Comparison of ENCODE assay signal across 8 mouse cellular contexts in the genomic region with DNA sequence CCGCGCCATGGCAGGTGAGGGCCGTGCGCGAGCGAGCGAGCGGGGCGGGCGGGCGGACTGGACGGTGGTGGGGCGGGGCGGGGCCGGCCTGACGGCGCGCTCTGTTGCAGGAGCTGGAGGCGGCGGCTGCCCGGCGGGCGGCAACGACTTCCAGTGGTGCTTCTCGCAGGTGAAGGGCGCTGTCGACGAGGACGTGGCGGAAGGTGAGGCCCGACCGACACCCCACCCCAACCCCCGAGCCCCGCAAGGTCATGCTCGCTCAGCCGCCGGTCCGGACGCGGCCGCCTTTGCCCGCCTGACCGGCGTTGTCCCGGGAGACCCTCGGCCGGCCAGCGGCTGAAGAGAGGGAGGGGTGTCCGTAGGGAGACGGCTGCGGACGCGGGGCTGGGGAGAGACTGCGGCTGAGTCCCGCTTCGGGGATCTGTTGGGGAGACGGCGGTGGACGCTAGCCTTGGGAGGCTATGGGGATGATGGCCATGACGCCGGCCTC. TPM values are rescaled to one million over a fixed set of nuclear protein-coding genes. Genes with fewer than 3 reads are reported as not detected.
DNase-seq lines count a peak whose midpoint lies in the region; ATAC-seq and TF ChIP-seq lines count a peak whose summit lies in the region.

No protein-coding gene starts in this region.

- H3K27me3 ChIP-seq in kidney, embryonic 16.5 days (ENCODE audit: insufficient read depth, low read length) = no peaks in the 10 kb centered on the region
- H3K27me3 ChIP-seq in embryonic facial prominence, embryonic 15.5 days = no peaks in the 10 kb centered on the region
- no peaks in the 10 kb centered on the region for H3K27me3 ChIP-seq in intestine, embryonic 16.5 days (replicated peaks; ENCODE audit: control insufficient read depth, insufficient read depth, low read length)
- H3K27me3 ChIP-seq in midbrain, embryonic 12.5 days = no peaks in the 10 kb centered on the region

- whole genome bisulfite sequencing in kidney, embryonic 16.5 days = under 1% methylated on average over 39 of the region's 61 CpGs
- under 1% methylated on average over 61 of the region's 61 CpGs for WGBS in embryonic facial prominence, embryonic 15.5 days
- under 1% methylated on average over 47 of the region's 61 CpGs for WGBS in intestine, embryonic 16.5 days
- WGBS in midbrain, embryonic 12.5 days = under 1% methylated on average over 52 of the region's 61 CpGs

- 0 out of 2 replicates have a peak, but pooled peaks cover 3% of the 10 kb centered on the region for H3K36me3 ChIP-seq in kidney, embryonic 16.5 days (ENCODE audit: insufficient read depth, low read length)
- H3K36me3 ChIP-seq in ES-E14 (ENCODE audit: control insufficient read depth, insufficient read depth, low read length, poor library complexity, severe bottlenecking) = peaks cover 8% of the 10 kb centered on the region
- no peaks in the 10 kb centered on the region for H3K36me3 ChIP-seq in embryonic facial prominence, embryonic 15.5 days
- no peaks in the 10 kb centered on the region for H3K36me3 ChIP-seq in intestine, embryonic 16.5 days (ENCODE audit: control insufficient read depth, insufficient read depth, low read length)
- 0 out of 2 replicates have a peak, but pooled peaks cover 15% of the 10 kb centered on the region for H3K36me3 ChIP-seq in midbrain, embryonic 12.5 days

- peak overlapping the region; percentile 93 for H3K4me2 ChIP-seq in kidney, embryonic 16.5 days (replicated peaks; ENCODE audit: low read depth, low read length)
- peak overlapping the region; percentile 80 for H3K4me2 ChIP-seq in embryonic facial prominence, embryonic 15.5 days (replicated peaks)
- H3K4me2 ChIP-seq in intestine, embryonic 16.5 days (ENCODE audit: low read depth, low read length) = peak overlapping the region; percentile 89
- H3K4me2 ChIP-seq in midbrain, embryonic 12.5 days (replicated peaks) = peak overlapping the region; percentile 92

- peak; percentile 86 for ATAC-seq in kidney, embryonic 16.5 days (ENCODE audit: low FRiP score, low TSS enrichment)
- peak; percentile 84 for ATAC-seq in embryonic facial prominence, embryonic 15.5 days (ENCODE audit: insufficient number of reproducible peaks, low FRiP score, low TSS enrichment, low read depth)
- peak; percentile 90 for ATAC-seq in intestine, embryonic 16.5 days
- ATAC-seq in midbrain, embryonic 12.5 days (ENCODE audit: low FRiP score, low read depth) = peak; percentile 86

- in situ Hi-C loops in ES-E14 (cut with MboI; ENCODE audit: low sequenced_read_pairs in 2 of 2, unreplicated experiment in 2 of 2) = loop anchor here in 1 of 2 experiments (25.0 kb wide), 1 partner anchor 1359 kb away; no protein-coding TSS in a partner anchor

- peak overlapping the region; percentile 84 for H3K4me3 ChIP-seq in kidney, embryonic 16.5 days (ENCODE audit: low read length)
- peak overlapping the region; percentile 94 to 99 for H3K4me3 ChIP-seq in ES-E14 (ENCODE audit: insufficient read depth in 1 of 2, low read depth in 1 of 2, low read length in 2 of 2, poor library complexity in 1 of 2, severe bottlenecking in 1 of 2)
- peak overlapping the region; percentile 76 for H3K4me3 ChIP-seq in embryonic facial prominence, embryonic 15.5 days (replicated peaks)
- peak overlapping the region; percentile 98 for H3K4me3 ChIP-seq in intestine, embryonic 16.5 days (ENCODE audit: low read length)
- peak overlapping the region; percentile 77 for H3K4me3 ChIP-seq in midbrain, embryonic 12.5 days

- H3K9ac ChIP-seq in kidney, embryonic 16.5 days (replicated peaks; ENCODE audit: low read length) = peak overlapping the region; percentile 91
- H3K9ac ChIP-seq in ES-E14 (ENCODE audit: insufficient read depth, low read depth, low read length, poor library complexity, severe bottlenecking) = peak overlapping the region; percentile 99
- H3K9ac ChIP-seq in embryonic facial prominence, embryonic 15.5 days = peak overlapping the region; percentile 83
- H3K9ac ChIP-seq in intestine, embryonic 16.5 days (ENCODE audit: low read depth, low read length) = peak overlapping the region; percentile 98
- peak overlapping the region; percentile 95 for H3K9ac ChIP-seq in midbrain, embryonic 12.5 days (replicated peaks)

- peaks cover 27% of the 10 kb centered on the region for H3K4me1 ChIP-seq in kidney, embryonic 16.5 days (ENCODE audit: insufficient read depth, low read length)
- H3K4me1 ChIP-seq in ES-E14 (ENCODE audit: control insufficient read depth in 2 of 2, insufficient read depth in 2 of 2, low read length in 2 of 2, poor library complexity in 1 of 2) = peaks cover 4 to 10% of the 10 kb centered on the region in 2 experiments
- peaks cover 44% of the 10 kb centered on the region for H3K4me1 ChIP-seq in embryonic facial prominence, embryonic 15.5 days
- peaks cover 22% of the 10 kb centered on the region for H3K4me1 ChIP-seq in intestine, embryonic 16.5 days (ENCODE audit: control insufficient read depth, insufficient read depth, low read length)
- peaks cover 42% of the 10 kb centered on the region for H3K4me1 ChIP-seq in midbrain, embryonic 12.5 days

- no peaks in the 10 kb centered on the region for H3K9me3 ChIP-seq in kidney, embryonic 16.5 days (ENCODE audit: low read length)
- H3K9me3 ChIP-seq in ES-E14 (ENCODE audit: control insufficient read depth, insufficient read depth, low read depth, low read length) = no peaks in the 10 kb centered on the region
- H3K9me3 ChIP-seq in embryonic facial prominence, embryonic 15.5 days (replicated peaks) = no peaks in the 10 kb centered on the region
- H3K9me3 ChIP-seq in intestine, embryonic 16.5 days (ENCODE audit: control insufficient read depth, low read length) = no peaks in the 10 kb centered on the region
- H3K9me3 ChIP-seq in midbrain, embryonic 12.5 days = no peaks in the 10 kb centered on the region

- peak overlapping the region; percentile 97 for H3K27ac ChIP-seq in kidney, embryonic 16.5 days (ENCODE audit: low read length)
- H3K27ac ChIP-seq in ES-E14 (ENCODE audit: insufficient read depth, low read depth, low read length, poor library complexity, severe bottlenecking) = peak overlapping the region; percentile 91
- peak overlapping the region; percentile 97 for H3K27ac ChIP-seq in embryonic facial prominence, embryonic 15.5 days (replicated peaks)
- peak overlapping the region; percentile 97 for H3K27ac ChIP-seq in intestine, embryonic 16.5 days (ENCODE audit: low read length)
- H3K27ac ChIP-seq in midbrain, embryonic 12.5 days (replicated peaks) = peak overlapping the region; percentile 95

- no peak for DNase-seq in kidney, postnatal 14 days
- DNase-seq in ES-E14 (ENCODE audit: low read depth, low spot score) = no peak
- no peak for DNase-seq in adrenal gland, postnatal 25 days
- no peak for DNase-seq in adrenal gland, adult 2 months

TF ChIP-seq in ES-E14, 5 proteins besides CTCF, POLR2A, EP300 and RAD21:
- TF ChIP-seq MAFK (IDR thresholded peaks at IDR 0.05; ENCODE audit: insufficient read depth, low read depth, low read length) (no peak), CHD2 (IDR thresholded peaks at IDR 0.05; ENCODE audit: low read depth, low read length) (no peak)
TF ChIP-seq in ES-E14: peak in this region for 0.

RNA-seq across cellular contexts. Expression of gene Mapk1ip1, which starts 0.5 kb away (rescaled TPM):
- polyA plus RNA-seq in kidney, embryonic 16.5 days (2015; fragmentation: Nextera tagmentation; extraction: Ambion mirVana) = 16.9 and 18.9 TPM in 2 replicates
- total RNA-seq in ES-E14 (2012; rRNA removed) = 11.0 and 13.3 TPM in 2 replicates
- polyA plus RNA-seq in embryonic facial prominence, embryonic 15.5 days (2015; fragmentation: Nextera tagmentation; extraction: Ambion mirVana) = 16.5 and 16.7 TPM in 2 replicates
- 12.8 and 13.8 TPM in 2 replicates for polyA plus RNA-seq in intestine, embryonic 16.5 days (2015; fragmentation: Nextera tagmentation; extraction: Ambion mirVana)
- polyA plus RNA-seq in midbrain, embryonic 12.5 days (2016; fragmentation: Nextera tagmentation; extraction: Ambion mirVana) = 14.4 and 14.9 TPM in 2 replicates
- total RNA-seq in adrenal gland, postnatal 25 days (2021) = 29.6 and 32.1 TPM in 2 replicates
- 10 to 100 TPM; 19.9 to 30.5 TPM for total RNA-seq in adrenal gland, adult 2 months (2021)
- 70.2 and 70.3 TPM in 2 replicates for polyA plus RNA-seq in adrenal gland, adult 2 months (2012; rRNA removed)

RNA-seq across cellular contexts. Expression of gene Ppp2r2d, which starts 0.7 kb away (rescaled TPM):
- polyA plus RNA-seq in kidney, embryonic 16.5 days (2015; fragmentation: Nextera tagmentation; extraction: Ambion mirVana) = 14.7 and 28.7 TPM in 2 replicates
- 96.6 and 110 TPM in 2 replicates for total RNA-seq in ES-E14 (2012; rRNA removed)
- 37.7 and 39.1 TPM in 2 replicates for polyA plus RNA-seq in embryonic facial prominence, embryonic 15.5 days (2015; fragmentation: Nextera tagmentation; extraction: Ambion mirVana)
- polyA plus RNA-seq in intestine, embryonic 16.5 days (2015; fragmentation: Nextera tagmentation; extraction: Ambion mirVana) = 8.9 and 9.7 TPM in 2 replicates
- 69.4 and 74.9 TPM in 2 replicates for polyA plus RNA-seq in midbrain, embryonic 12.5 days (2016; fragmentation: Nextera tagmentation; extraction: Ambion mirVana)
- 66.1 and 74.6 TPM in 2 replicates for total RNA-seq in adrenal gland, postnatal 25 days (2021)
- total RNA-seq in adrenal gland, adult 2 months (2021) = 10 to 100 TPM; 64.4 to 70.4 TPM
- 19.0 and 19.4 TPM in 2 replicates for polyA plus RNA-seq in adrenal gland, adult 2 months (2012; rRNA removed)
